Mouse (Mus musculus) bone marrow macrophage, adult 2 months (primary cell): ENCODE measurements around the gene Igf1r. TPM values are rescaled to one million over a fixed set of nuclear protein-coding genes. Genes with fewer than 3 reads are reported as not detected.

ENCODE experiments used
- H3K27ac ChIP-seq: 2 replicates; pipeline ENCODE4 v1.5.1; 2012; ENCODE audit warnings: low read depth, low read length; ENCODE audit not compliant: insufficient read depth
- H3K4me1 ChIP-seq: 2 replicates; pipeline ENCODE4 v1.6.1; 2012; ENCODE audit warnings: low read length; ENCODE audit not compliant: control insufficient read depth, insufficient read depth
- H3K4me3 ChIP-seq: 2 replicates; pipeline ENCODE4 v1.5.1; 2012; ENCODE audit warnings: mild to moderate bottlenecking, low read length, moderate library complexity; ENCODE audit not compliant: insufficient read depth
- CTCF ChIP-seq: IDR thresholded peaks from 2 replicates; pipeline ENCODE4 v1.5.1; 2012; ENCODE audit warnings: low read depth, mild to moderate bottlenecking, low read length, moderate library complexity
- POLR2A ChIP-seq: IDR thresholded peaks from 2 replicates; pipeline ENCODE4 v1.6.1; 2012; ENCODE audit warnings: mild to moderate bottlenecking, low read depth, low read length, borderline replicate concordance
- polyA plus RNA-seq: library from polyadenylated mRNA; stranded (reverse); fragments of >200 nt; gene quantifications from 2 replicates; pipeline ENCODE4 v1.2.4, GENCODE M21; 2012; ENCODE audit not compliant: missing spikeins, insufficient read depth, insufficient read length

Gene Igf1r
- polyA plus RNA-seq, 1 experiment = 6.0 TPM

DNA sequence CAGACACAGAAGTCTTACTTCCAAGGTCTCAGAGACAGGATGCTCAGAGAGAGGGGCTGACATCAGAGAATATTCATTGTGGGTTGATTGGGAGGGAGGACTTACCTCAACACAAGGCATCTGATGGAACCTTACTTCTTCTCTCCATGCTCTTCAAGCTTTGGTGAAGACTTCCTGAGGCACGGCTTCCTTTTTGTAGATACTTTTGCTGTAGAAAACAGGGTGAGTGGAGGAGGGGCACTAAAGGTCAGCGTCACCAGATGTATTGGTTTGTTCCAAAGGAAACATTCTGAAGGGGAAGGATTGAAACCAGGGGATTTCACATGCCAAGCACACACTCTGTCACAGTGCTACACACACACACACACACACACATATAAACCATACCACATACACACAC is 186.8 kb downstream of the Igf1r start:
- H3K4me1 ChIP-seq = peaks cover 14% of the 10 kb centered on the region
- no peak overlapping the region for H3K27ac ChIP-seq
- TF ChIP-seq CTCF (no peak), POLR2A (no peak)
- H3K4me3 ChIP-seq = no peak overlapping the region

- TF ChIP-seq CTCF (no peak), POLR2A (no peak)
- H3K4me3 ChIP-seq = no peak overlapping the region
- no peak overlapping the region for H3K27ac ChIP-seq
- H3K4me1 ChIP-seq = peaks cover 17% of the 10 kb centered on the region
Measured at GRCm38 (mm10) chr7:68140041-68140807, 187.6 kb downstream of the Igf1r start.

DNA sequence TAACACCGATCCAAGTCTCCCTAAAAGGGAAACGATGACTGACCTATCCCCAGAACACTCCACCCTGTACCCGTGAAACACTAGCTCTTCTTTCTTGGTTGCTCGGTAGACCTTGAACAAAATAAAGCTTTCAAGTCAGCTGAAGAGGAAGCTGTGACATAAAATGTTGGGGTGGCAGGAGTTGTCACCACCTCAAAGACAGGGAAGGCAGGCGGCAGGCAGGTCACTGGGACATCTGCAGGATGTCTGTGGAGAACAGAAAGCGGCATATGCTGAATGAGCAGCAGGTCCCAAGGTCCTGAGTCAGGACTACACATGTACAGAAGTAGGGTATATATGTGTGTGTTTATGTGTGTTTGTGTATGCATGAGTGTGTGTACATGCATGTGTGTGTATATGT is 191.6 kb downstream of the Igf1r start:
- no peak overlapping the region for H3K4me3 ChIP-seq
- no peak for TF ChIP-seq POLR2A
- no peak for TF ChIP-seq CTCF
- no peak overlapping the region for H3K27ac ChIP-seq
- peaks cover 28% of the 10 kb centered on the region for H3K4me1 ChIP-seq

DNA sequence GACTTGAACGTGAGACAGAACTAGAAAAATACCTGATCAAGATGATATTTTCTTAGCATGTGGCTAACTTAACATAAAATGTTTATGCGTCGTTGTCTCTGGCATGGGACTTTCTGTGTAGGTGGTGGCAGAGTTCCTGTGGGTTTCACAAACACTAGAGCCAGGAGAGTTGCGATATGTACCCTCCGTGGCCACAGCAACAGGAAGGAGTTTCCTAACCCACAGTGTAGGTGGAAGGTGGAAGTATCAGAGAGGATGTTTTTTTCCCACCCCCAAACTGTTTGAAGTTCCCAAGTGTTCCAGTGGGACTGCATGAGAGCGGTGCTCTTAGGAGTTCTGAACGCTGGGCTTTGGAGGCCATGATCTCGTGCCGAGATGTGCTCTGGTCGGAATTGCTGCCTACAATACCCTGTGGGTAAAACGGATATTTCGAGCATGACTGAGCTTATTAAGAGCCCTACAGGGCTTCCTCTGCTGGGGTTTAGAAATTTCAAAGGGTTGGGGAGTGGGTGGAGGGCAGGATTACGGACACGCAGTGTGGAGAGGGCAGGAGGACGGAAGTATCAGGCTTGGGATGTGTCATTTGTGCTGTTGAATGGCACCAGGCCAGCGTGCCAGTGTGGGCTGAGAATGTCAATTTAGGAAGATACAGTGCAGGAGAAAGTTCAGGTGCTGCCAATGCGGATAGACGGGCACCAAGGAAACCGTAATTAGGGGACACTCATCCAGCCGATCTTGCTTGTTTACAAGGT is 195.8 kb downstream of the Igf1r start:
- Histone ChIP-seq H3K4me1 (peaks cover 27% of the 10 kb centered on the region), H3K4me3 (no peak overlapping the region), H3K27ac (no peak overlapping the region)
- TF ChIP-seq POLR2A (no peak), CTCF (no peak)

GRCm38 (mm10) chr7:68151892-68152291 is 199.3 kb downstream of the Igf1r start:
- no peak for TF ChIP-seq CTCF
- TF ChIP-seq POLR2A = no peak
- Histone ChIP-seq H3K4me1 (peaks cover 21% of the 10 kb centered on the region), H3K27ac (no peak overlapping the region), H3K4me3 (no peak overlapping the region)

- TF ChIP-seq CTCF (no peak), POLR2A (no peak)
- Histone ChIP-seq H3K27ac (no peak overlapping the region), H3K4me3 (no peak overlapping the region), H3K4me1 (peaks cover 21% of the 10 kb centered on the region)
Measured at GRCm38 (mm10) chr7:68152458-68152857, 199.8 kb downstream of the Igf1r start.

DNA sequence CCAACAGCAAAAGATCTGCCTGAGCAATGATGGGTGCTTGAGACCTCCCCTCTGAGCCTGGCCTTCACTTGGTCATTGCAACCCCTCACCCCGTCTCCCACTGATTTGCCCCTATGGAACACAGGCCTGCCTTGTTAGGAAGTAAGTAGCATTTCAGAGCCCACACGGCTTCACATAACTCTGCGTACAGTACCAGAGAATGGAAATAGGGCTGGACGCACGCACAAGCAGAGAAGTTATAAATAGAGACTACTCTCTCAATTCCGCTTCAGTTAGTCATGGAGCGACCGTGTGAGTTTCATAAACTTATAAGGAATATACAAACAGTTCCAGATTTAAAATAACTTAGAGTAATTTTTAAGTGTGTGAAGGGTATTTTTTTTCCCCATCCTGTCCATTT is 200.6 kb downstream of the Igf1r start:
- H3K4me3 ChIP-seq = no peak overlapping the region
- no peak for TF ChIP-seq POLR2A
- no peak for TF ChIP-seq CTCF
- no peak overlapping the region for H3K27ac ChIP-seq
- peaks cover 19% of the 10 kb centered on the region for H3K4me1 ChIP-seq

DNA sequence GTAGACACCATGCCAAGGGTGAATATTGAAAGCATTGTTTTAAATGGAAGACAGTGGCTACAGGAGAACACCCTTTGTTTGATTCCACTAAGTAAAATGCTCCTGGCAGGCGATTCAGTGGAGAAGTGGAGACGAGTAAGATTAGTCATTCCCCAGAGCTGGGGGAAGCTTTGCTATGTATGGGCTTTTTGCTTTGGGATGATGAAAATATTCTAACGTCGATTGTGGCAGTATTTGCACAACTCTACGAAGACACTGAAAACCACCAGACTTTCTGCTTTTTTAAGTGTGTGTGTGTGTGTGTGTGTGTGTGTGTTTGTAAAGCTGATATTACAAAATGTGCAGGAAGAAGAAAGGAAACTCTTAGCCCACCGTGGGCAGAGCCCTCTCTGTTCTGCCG is 202.0 kb downstream of the Igf1r start:
- H3K4me3 ChIP-seq = no peak overlapping the region
- H3K4me1 ChIP-seq = peaks cover 17% of the 10 kb centered on the region
- TF ChIP-seq POLR2A (no peak), CTCF (no peak)
- no peak overlapping the region for H3K27ac ChIP-seq

GRCm38 (mm10) chr7:68160094-68160791 is 207.6 kb downstream of the Igf1r start:
- peaks cover 25% of the 10 kb centered on the region for H3K4me1 ChIP-seq
- H3K4me3 ChIP-seq = no peak overlapping the region
- H3K27ac ChIP-seq = no peak overlapping the region
- TF ChIP-seq POLR2A (no peak), CTCF (no peak)
